Mouse (Mus musculus): Measurements from ENCODE around the gene Agap1. TPM values are rescaled to one million over a fixed set of nuclear protein-coding genes. Genes with fewer than 3 reads are reported as not detected.

The Agap1 gene
- total and polyA plus RNA-seq, 3 experiments, result 0.01 TPM; not detected in 2

DNA sequence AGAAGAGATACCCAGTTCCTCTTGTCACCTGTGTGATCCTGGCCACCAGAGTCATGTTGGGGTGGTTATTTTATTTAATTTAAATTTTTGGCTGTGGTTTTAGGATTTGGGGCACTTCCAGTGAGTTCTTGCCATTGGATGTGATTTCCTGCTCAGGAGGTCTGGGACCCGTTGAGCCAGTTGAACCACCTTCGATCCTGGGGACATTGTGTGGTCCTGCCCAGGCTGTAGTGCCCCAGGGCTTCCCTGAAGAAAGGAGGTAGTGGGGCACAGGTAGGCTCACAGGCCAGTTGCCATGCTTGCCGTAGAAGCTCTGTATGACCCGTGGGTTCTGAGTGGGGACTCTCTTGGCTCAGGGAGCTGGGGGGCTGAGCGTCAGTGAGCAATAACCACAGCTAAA, 38.6 kb downstream of the Agap1 start:
- no peak overlapping the region for H3K4me3 ChIP-seq (ENCODE audit: control insufficient read depth in 1 of 2, insufficient read depth in 1 of 2, low read depth in 2 of 2, low read length in 2 of 2)
- no peak for DNase-seq (ENCODE audit: low read depth, low spot score)
- no peak overlapping the region for H3K27ac ChIP-seq (ENCODE audit: control insufficient read depth, low read depth, low read length)
- H3K79me2 ChIP-seq (ENCODE audit: control insufficient read depth, insufficient read depth, low read length, poor library complexity), result no peaks in the 10 kb centered on the region
- TF ChIP-seq HCFC1 (IDR thresholded peaks at IDR 0.05; ENCODE audit: low read depth, low read length), result no peak
- TF ChIP-seq E2F4 (IDR thresholded peaks at IDR 0.05; ENCODE audit: borderline replicate concordance, low read depth, low read length), result no peak
- TF ChIP-seq NRF1 (IDR thresholded peaks at IDR 0.05; ENCODE audit: insufficient read depth, low read depth, low read length, poor library complexity, severe bottlenecking), result no peak
- TF ChIP-seq MXI1 (IDR thresholded peaks at IDR 0.05; ENCODE audit: low read depth, low read length), result no peak
- no peak for TF ChIP-seq EP300 (IDR thresholded peaks at IDR 0.05; ENCODE audit: low read depth in 1 of 2, low read length in 2 of 2)
- no peak for TF ChIP-seq TAL1 (IDR thresholded peaks at IDR 0.05; ENCODE audit: low read length)
- no peak for TF ChIP-seq ETS1 (IDR thresholded peaks at IDR 0.05; ENCODE audit: low read depth, low read length)
- no peak for TF ChIP-seq SIN3A (IDR thresholded peaks at IDR 0.05; ENCODE audit: low read length)
- no peak for TF ChIP-seq ZC3H11A (IDR thresholded peaks at IDR 0.05; ENCODE audit: low read depth, low read length)
- no peak for TF ChIP-seq USF2 (IDR thresholded peaks at IDR 0.05; ENCODE audit: borderline replicate concordance in 1 of 2, insufficient read depth in 1 of 2, low read depth in 1 of 2, low read length in 2 of 2)
- no peak for TF ChIP-seq CHD2 (IDR thresholded peaks at IDR 0.05; ENCODE audit: low read length)
- TF ChIP-seq MEF2A (IDR thresholded peaks at IDR 0.05; ENCODE audit: extremely low read depth, insufficient replicate concordance, low read depth, low read length, poor library complexity, severe bottlenecking), result no peak
- TF ChIP-seq RCOR1 (IDR thresholded peaks at IDR 0.05; ENCODE audit: low read depth, low read length), result no peak
- no peak for TF ChIP-seq SMC3 (IDR thresholded peaks at IDR 0.05; ENCODE audit: low read depth, low read length)
- no peak for TF ChIP-seq POLR2A (IDR thresholded peaks at IDR 0.05; ENCODE audit: control insufficient read depth in 1 of 2, insufficient read depth in 1 of 2, low read depth in 1 of 2, low read length in 2 of 2, poor library complexity in 1 of 2)
- no peak for TF ChIP-seq BHLHE40 (IDR thresholded peaks at IDR 0.05; ENCODE audit: borderline replicate concordance, low read depth, low read length)
- H3K4me1 ChIP-seq (ENCODE audit: control insufficient read depth in 1 of 2, insufficient read depth in 2 of 2, low read length in 2 of 2), result no peaks in the 10 kb centered on the region
- no peaks in the 10 kb centered on the region for H3K9me3 ChIP-seq (replicated peaks; ENCODE audit: insufficient read depth, low read length)
- H3K36me3 ChIP-seq (ENCODE audit: control insufficient read depth in 1 of 2, insufficient read depth in 2 of 2, low read length in 2 of 2), result no peaks in the 10 kb centered on the region
- no peak overlapping the region for H3K9ac ChIP-seq (ENCODE audit: control insufficient read depth, low read depth, low read length, poor library complexity, severe bottlenecking)
- no peaks in the 10 kb centered on the region for H3K27me3 ChIP-seq (ENCODE audit: control insufficient read depth in 1 of 2, insufficient read depth in 2 of 2, low read length in 2 of 2)

DNA sequence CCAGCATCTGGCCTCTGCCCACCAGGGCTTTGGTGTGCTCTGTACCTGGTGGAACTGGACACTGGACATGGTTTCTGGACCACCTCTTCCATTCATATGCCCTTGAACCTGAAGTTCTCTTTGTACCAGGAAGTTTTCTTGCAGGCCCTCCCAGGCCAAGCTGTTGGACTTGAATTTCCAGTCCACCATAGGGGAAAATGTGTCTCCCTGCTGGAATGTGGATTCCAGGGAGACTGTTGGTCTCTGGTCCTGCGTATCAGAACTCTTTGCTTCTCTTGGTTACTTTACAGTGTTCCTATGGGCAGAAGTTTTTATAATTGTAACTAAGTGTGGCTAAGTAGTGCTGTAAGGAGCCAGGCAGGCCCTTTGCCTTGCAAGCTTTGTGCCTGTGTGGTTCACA, 40.2 kb downstream of the Agap1 start:
- no peak overlapping the region for H3K4me3 ChIP-seq (ENCODE audit: control insufficient read depth in 1 of 2, insufficient read depth in 1 of 2, low read depth in 2 of 2, low read length in 2 of 2)
- no peak for TF ChIP-seq TBP (IDR thresholded peaks at IDR 0.05; ENCODE audit: low read depth, low read length)
- no peak for TF ChIP-seq BHLHE40 (IDR thresholded peaks at IDR 0.05; ENCODE audit: borderline replicate concordance, low read depth, low read length)
- TF ChIP-seq MXI1 (IDR thresholded peaks at IDR 0.05; ENCODE audit: low read depth, low read length), result no peak
- no peak for TF ChIP-seq CHD2 (IDR thresholded peaks at IDR 0.05; ENCODE audit: low read length)
- no peak for TF ChIP-seq HCFC1 (IDR thresholded peaks at IDR 0.05; ENCODE audit: low read depth, low read length)
- TF ChIP-seq POLR2AphosphoS5 (IDR thresholded peaks at IDR 0.05; ENCODE audit: borderline replicate concordance, low read depth, low read length), result no peak
- TF ChIP-seq UBTF (IDR thresholded peaks at IDR 0.05; ENCODE audit: borderline replicate concordance, insufficient read depth, low read depth, low read length), result no peak
- no peak for TF ChIP-seq ZC3H11A (IDR thresholded peaks at IDR 0.05; ENCODE audit: low read depth, low read length)
- no peak for TF ChIP-seq MYB (IDR thresholded peaks at IDR 0.05; ENCODE audit: low read depth, low read length)
- no peak for TF ChIP-seq MAZ (IDR thresholded peaks at IDR 0.05; ENCODE audit: low read depth, low read length)
- no peak for TF ChIP-seq GABPA (IDR thresholded peaks at IDR 0.05; ENCODE audit: low read depth, low read length)
- TF ChIP-seq GATA1 (IDR thresholded peaks at IDR 0.05; ENCODE audit: low read depth, low read length), result no peak
- TF ChIP-seq MAX (IDR thresholded peaks at IDR 0.05; ENCODE audit: low read length), result no peak
- TF ChIP-seq ZNF384 (IDR thresholded peaks at IDR 0.05; ENCODE audit: low read depth, low read length), result no peak
- no peak for TF ChIP-seq MEF2A (IDR thresholded peaks at IDR 0.05; ENCODE audit: extremely low read depth, insufficient replicate concordance, low read depth, low read length, poor library complexity, severe bottlenecking)
- TF ChIP-seq USF1 (IDR thresholded peaks at IDR 0.05; ENCODE audit: low read depth, low read length), result no peak
- no peak for TF ChIP-seq EP300 (IDR thresholded peaks at IDR 0.05; ENCODE audit: low read depth in 1 of 2, low read length in 2 of 2)
- TF ChIP-seq ZKSCAN1 (IDR thresholded peaks at IDR 0.05; ENCODE audit: low read depth, low read length), result no peak
- no peak for DNase-seq (ENCODE audit: low read depth, low spot score)
- H3K9me3 ChIP-seq (replicated peaks; ENCODE audit: insufficient read depth, low read length), result no peaks in the 10 kb centered on the region
- H3K4me1 ChIP-seq (ENCODE audit: control insufficient read depth in 1 of 2, insufficient read depth in 2 of 2, low read length in 2 of 2), result no peaks in the 10 kb centered on the region
- no peak overlapping the region for H3K9ac ChIP-seq (ENCODE audit: control insufficient read depth, low read depth, low read length, poor library complexity, severe bottlenecking)
- no peaks in the 10 kb centered on the region for H3K79me2 ChIP-seq (ENCODE audit: control insufficient read depth, insufficient read depth, low read length, poor library complexity)
- no peaks in the 10 kb centered on the region for H3K36me3 ChIP-seq (ENCODE audit: control insufficient read depth in 1 of 2, insufficient read depth in 2 of 2, low read length in 2 of 2)
- no peak overlapping the region for H3K27ac ChIP-seq (ENCODE audit: control insufficient read depth, low read depth, low read length)
- no peaks in the 10 kb centered on the region for H3K27me3 ChIP-seq (ENCODE audit: control insufficient read depth in 1 of 2, insufficient read depth in 2 of 2, low read length in 2 of 2)

All from MEL (cell line).